Mouse (Mus musculus) stomach, postnatal 0 days (tissue): ENCODE data around the gene Syngr2. TPM values are rescaled to one million over a fixed set of nuclear protein-coding genes. Genes with fewer than 3 reads are reported as not detected.

Source experiments
- ATAC-seq: fragments of 200-750 bp; cut with Nextera tagmentation; 2 replicates; pipeline ENCODE4 v1.8.0; 2017; ENCODE audit not compliant: low FRiP score, low TSS enrichment
- DNase-seq: peaks from one replicate; pipeline ENCODE4 v3.0.0-alpha.2; 2016; ENCODE audit warnings: low spot score
- H3K27ac ChIP-seq: fragments of 300-500 bp; sonication (generic); replicated peaks from 2 replicates; pipeline ENCODE4 v1.5.1; 2014; ENCODE audit warnings: mild to moderate bottlenecking, control low read depth
- H3K27me3 ChIP-seq: fragments of 300-500 bp; sonication (generic); 2 replicates; pipeline ENCODE4 v1.6.1; 2014; ENCODE audit warnings: low read length; ENCODE audit not compliant: control insufficient read depth, insufficient read depth
- H3K36me3 ChIP-seq: fragments of 300-500 bp; sonication (generic); 2 replicates; pipeline ENCODE4 v1.6.1; 2014; ENCODE audit warnings: low read length, mixed read lengths; ENCODE audit not compliant: control insufficient read depth, insufficient read depth
- H3K4me1 ChIP-seq: fragments of 300-500 bp; sonication (generic); replicated peaks from 2 replicates; pipeline ENCODE4 v1.6.1; 2014; ENCODE audit warnings: antibody characterized with exemption; ENCODE audit not compliant: control insufficient read depth, insufficient read depth
- H3K4me2 ChIP-seq: fragments of 300-500 bp; sonication (generic); replicated peaks from 2 replicates; pipeline ENCODE4 v1.6.1; 2014; ENCODE audit warnings: low read depth, mild to moderate bottlenecking, control low read depth, moderate library complexity
- H3K4me3 ChIP-seq: fragments of 300-500 bp; sonication (generic); 2 replicates; pipeline ENCODE4 v1.5.1; 2014; ENCODE audit warnings: low read depth, low read length, control low read depth
- H3K9ac ChIP-seq: fragments of 300-500 bp; sonication (generic); 2 replicates; pipeline ENCODE4 v1.6.1; 2014; ENCODE audit warnings: mild to moderate bottlenecking, low read length, control low read depth, mixed read lengths
- H3K9me3 ChIP-seq: fragments of 300-500 bp; sonication (generic); 2 replicates; pipeline ENCODE4 v1.6.1; 2016; ENCODE audit warnings: low read length; ENCODE audit not compliant: control insufficient read depth
- CTCF ChIP-seq: IDR thresholded peaks from 2 replicates; pipeline ENCODE4 v1.5.1; 2016; ENCODE audit warnings: antibody characterized with exemption, low read depth, mild to moderate bottlenecking, moderate library complexity
- EP300 ChIP-seq: optimal IDR thresholded peaks from 2 replicates; pipeline ENCODE3; 2016; ENCODE audit warnings: antibody characterized with exemption
- WGBS: fragments of 180-500 bp; shearing (Covaris S2); extraction: QIAGEN DNeasy Blood & Tissue Kit; methylation state at CpG from one replicate; pipeline ENCODE4 v1.1.7; 2014; 5-methylcytosine and 5-hydroxymethylcytosine counted together
- polyA plus RNA-seq: library from polyadenylated mRNA; unstranded; fragments of >200 nt; fragmentation: Nextera tagmentation; extraction: Ambion mirVana; gene quantifications from 2 replicates; pipeline ENCODE4 v1.2.1, GENCODE M21; 2015

Syngr2 gene
- polyA plus RNA-seq, 1 experiment from 2014 or later, result 165 TPM

DNA sequence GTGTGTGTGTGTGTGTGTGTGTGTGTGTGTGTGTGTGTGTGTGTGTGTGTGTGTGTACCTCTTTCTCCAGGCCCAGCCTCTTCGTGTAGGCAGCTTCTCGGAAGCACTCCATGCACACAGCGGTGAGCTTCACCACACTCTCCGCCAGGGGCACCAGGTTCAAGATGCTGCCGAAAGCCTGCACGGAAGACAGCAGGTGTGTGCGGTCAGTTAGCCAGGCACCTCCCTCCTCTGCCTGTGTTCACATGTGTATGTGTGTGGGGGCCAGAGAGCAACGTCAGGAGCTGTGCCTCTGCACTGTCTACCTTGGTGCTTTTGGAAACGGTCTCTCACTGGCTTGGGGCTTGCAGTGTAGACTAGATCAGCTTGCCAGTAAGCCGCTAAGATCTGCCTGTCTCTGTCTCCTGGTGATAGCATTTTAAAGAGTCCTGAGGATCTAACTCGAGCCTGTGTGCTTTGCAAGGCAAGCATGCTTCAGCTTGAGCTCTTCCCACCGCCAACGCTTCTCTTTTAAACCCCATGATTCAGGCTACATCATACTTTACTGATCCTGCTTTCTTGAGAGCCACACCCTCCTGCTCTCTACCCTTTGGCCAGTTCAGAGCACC lies 7.0 kb downstream of the Syngr2 start:
- peaks cover 9% of the 10 kb centered on the region; the same call in 1 of the 2 replicates for H3K36me3 ChIP-seq
- H3K9me3 ChIP-seq, result no peaks in the 10 kb centered on the region
- no peak overlapping the region for H3K4me3 ChIP-seq
- ATAC-seq, result peak; percentile 11; the same call in 1 of the 2 replicates
- H3K4me1 ChIP-seq, result no peaks in the 10 kb centered on the region
- H3K27me3 ChIP-seq, result no peaks in the 10 kb centered on the region
- TF ChIP-seq EP300, result no peak
- no peak for TF ChIP-seq CTCF
- H3K4me2 ChIP-seq, result no peak overlapping the region
- WGBS, result 76% methylated on average over 13 of the region's 13 CpGs
- no peak overlapping the region for H3K9ac ChIP-seq
- no peak overlapping the region for H3K27ac ChIP-seq
- DNase-seq, result no peak

DNA sequence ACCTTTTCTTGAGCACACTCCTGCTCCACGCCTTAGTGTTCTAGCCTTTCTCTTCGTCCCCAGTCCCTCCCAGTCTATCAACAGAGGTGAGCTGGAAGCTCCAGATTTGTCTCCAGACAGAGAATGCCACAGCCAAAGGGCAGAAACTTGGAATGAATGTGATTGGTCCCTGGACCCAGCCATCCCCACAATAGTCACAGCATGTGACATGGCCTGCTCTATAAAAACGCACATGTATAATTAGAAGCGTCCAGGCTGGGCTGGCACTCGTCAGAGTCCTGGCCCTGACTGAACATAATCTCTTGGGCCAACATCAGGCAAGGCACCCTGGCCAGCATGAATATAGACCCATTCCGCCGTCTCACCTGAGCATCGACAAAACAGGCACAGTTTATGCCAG lies 9.6 kb downstream of the Syngr2 start:
- no peaks in the 10 kb centered on the region for H3K27me3 ChIP-seq
- H3K4me1 ChIP-seq, result peaks cover 6% of the 10 kb centered on the region; the same call in 1 of the 2 replicates
- H3K4me2 ChIP-seq, result no peak overlapping the region
- H3K4me3 ChIP-seq, result no peak overlapping the region
- 73% methylated on average over 8 of the region's 8 CpGs for WGBS
- no peak overlapping the region for H3K27ac ChIP-seq
- DNase-seq, result no peak
- TF ChIP-seq EP300, result no peak
- no peak for ATAC-seq
- H3K9me3 ChIP-seq, result no peaks in the 10 kb centered on the region
- H3K9ac ChIP-seq, result no peak overlapping the region
- peaks cover 5% of the 10 kb centered on the region; the same call in 1 of the 2 replicates for H3K36me3 ChIP-seq

DNA sequence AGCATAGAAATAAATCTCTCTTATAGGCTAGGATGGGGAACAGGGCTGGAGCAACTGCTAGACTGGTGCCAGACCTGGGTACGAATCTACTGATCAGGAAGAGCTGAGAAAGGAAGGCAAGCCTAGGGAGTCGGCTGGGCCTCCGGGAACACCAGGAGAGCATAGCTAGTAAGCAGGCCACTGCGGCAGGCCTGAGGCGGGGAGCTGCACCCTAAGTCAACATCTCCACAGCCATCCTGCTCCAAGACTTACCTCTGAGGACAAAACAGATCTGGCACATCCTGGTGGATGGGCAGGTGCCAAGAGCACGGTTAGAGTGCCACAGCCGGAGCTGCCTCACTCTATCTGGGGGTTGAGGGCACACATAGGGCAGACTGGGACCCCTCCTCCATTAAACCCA lies 10.7 kb downstream of the Syngr2 start:
- TF ChIP-seq CTCF, result no peak
- no peak for TF ChIP-seq EP300
- WGBS, result 80% methylated on average over 7 of the region's 7 CpGs
- Histone ChIP-seq H3K9ac (no peak overlapping the region), H3K4me2 (no peak overlapping the region), H3K4me1 (peaks cover 6% of the 10 kb centered on the region), H3K9me3 (no peaks in the 10 kb centered on the region), H3K4me3 (no peak overlapping the region), H3K36me3 (peaks cover 3% of the 10 kb centered on the region; the same call in 1 of the 2 replicates), H3K27me3 (no peaks in the 10 kb centered on the region), H3K27ac (no peak overlapping the region)
- DNase-seq (peak; percentile 61), ATAC-seq (peak; percentile 11; the same call in 1 of the 2 replicates)

- whole genome bisulfite sequencing, result 87% methylated on average over 9 of the region's 9 CpGs
- Histone ChIP-seq H3K9ac (0 out of 2 replicates have a peak overlapping the region, but pooled peaks have one; percentile 8), H3K27ac (peak overlapping the region; percentile 87), H3K4me3 (no peak overlapping the region), H3K4me1 (peaks cover 6% of the 10 kb centered on the region), H3K36me3 (peaks cover 3% of the 10 kb centered on the region; the same call in 1 of the 2 replicates), H3K4me2 (no peak overlapping the region), H3K9me3 (no peaks in the 10 kb centered on the region), H3K27me3 (no peaks in the 10 kb centered on the region)
- TF ChIP-seq CTCF, result no peak
- TF ChIP-seq EP300, result no peak
- DNase-seq (no peak), ATAC-seq (no peak)
Measured at GRCm38 (mm10) chr11:117821868-117822267, 12.4 kb downstream of the Syngr2 start.

DNA sequence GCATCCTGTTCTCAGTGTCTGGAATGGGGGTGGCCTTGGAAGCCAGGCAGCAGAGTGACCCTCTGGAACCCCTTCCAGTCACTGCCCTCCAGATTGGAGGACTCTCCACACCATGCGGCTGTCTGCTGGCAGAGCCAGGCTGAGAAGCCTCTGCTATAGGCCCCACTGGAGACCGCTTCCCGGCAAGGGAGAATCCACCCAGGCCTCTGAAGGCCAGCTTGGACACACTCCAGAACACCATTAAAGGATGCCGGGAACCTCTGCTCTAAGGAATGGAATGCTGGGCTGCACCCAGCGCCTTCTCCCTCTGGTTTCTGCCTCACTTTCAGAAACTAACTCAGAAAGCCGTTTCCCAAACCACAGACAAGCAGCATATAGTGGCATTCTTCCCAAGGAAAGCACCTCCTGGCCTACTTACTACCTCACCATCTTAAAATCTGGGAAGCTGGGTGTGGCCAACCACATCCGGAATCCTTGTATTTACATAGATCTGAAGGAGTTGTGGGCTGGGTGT lies 13.3 kb downstream of the Syngr2 start:
- H3K4me1 ChIP-seq, result peaks cover 6% of the 10 kb centered on the region

GRCm38 (mm10) chr11:117823411-117823810 lies 13.9 kb downstream of the Syngr2 start:
- ATAC-seq, result no peak
- peak overlapping the region; percentile 87 for H3K27ac ChIP-seq

More for the DNA sequence above, 13.3 kb downstream of the Syngr2 start:
- Histone ChIP-seq H3K4me2 (no peak overlapping the region), H3K27ac (peak overlapping the region; percentile 87), H3K9ac (peak overlapping the region; percentile 48; the same call in 1 of the 2 replicates), H3K9me3 (no peaks in the 10 kb centered on the region), H3K4me3 (no peak overlapping the region), H3K36me3 (peaks cover 3% of the 10 kb centered on the region; the same call in 1 of the 2 replicates), H3K27me3 (no peaks in the 10 kb centered on the region)
- TF ChIP-seq EP300, result peak; percentile 29
- no peak for TF ChIP-seq CTCF
- peak; percentile 50 for DNase-seq
- WGBS, result 30% methylated on average over 7 of the region's 7 CpGs
- no peak for ATAC-seq

More at GRCm38 (mm10) chr11:117823411-117823810, 13.9 kb downstream of the Syngr2 start:
- no peaks in the 10 kb centered on the region for H3K27me3 ChIP-seq
- no peak overlapping the region; the same call in 1 of the 2 replicates for H3K4me2 ChIP-seq
- no peak overlapping the region for H3K9ac ChIP-seq
- TF ChIP-seq EP300 (no peak), CTCF (no peak)
- no peak for DNase-seq
- no peaks in the 10 kb centered on the region for H3K9me3 ChIP-seq
- H3K4me1 ChIP-seq, result peaks cover 6% of the 10 kb centered on the region
- H3K36me3 ChIP-seq, result peaks cover 3% of the 10 kb centered on the region; the same call in 1 of the 2 replicates
- no peak overlapping the region for H3K4me3 ChIP-seq
- 77% methylated on average over 6 of the region's 6 CpGs for WGBS
